Comparison of ENCODE assay signal across 7 mouse cellular contexts in the genomic region with DNA sequence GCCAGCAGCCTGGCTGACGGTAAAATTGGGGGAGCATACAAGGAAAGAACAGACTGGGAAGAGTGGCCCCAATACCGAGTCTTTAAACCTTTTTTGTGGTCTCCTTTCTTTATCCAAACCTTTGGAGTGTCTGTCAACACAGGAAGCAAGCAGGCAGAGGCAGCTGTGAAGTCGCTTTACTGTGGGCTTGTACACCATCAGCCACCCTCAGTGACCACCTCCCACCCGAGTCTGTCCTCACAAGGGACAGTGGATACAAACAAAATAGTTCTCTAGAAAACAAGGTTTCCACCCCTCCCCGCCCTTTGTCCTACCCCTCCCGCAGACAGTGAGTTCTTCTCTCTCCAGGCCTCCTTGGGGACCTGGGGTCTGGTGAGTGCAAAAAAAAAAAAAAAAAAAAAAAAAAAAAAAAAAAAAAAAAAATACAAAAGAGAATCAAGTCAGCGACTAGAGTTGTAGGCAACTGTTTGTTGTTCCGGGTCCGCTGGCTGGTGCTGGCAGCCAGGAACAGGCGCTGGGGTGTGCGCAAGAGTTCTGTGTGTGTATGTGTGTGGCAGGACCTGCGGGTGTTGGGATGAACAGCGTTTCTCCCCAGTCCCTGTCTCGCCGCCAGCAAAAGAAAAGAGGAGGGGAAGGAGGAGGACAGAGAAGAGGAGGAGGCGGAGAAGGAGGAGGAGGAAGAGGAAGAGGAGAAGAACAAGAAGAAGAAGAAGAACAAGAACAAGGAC. TPM values are rescaled to one million over a fixed set of nuclear protein-coding genes. Genes with fewer than 3 reads are reported as not detected.
DNase-seq lines count a peak whose midpoint lies in the region; ATAC-seq and TF ChIP-seq lines count a peak whose summit lies in the region.

No protein-coding gene starts in this region.

- 0 out of 2 replicates have a peak, but pooled peaks cover 3% of the 10 kb centered on the region for H3K4me1 ChIP-seq in lung, embryonic 14.5 days (ENCODE audit: insufficient read depth)
- peaks cover 5% of the 10 kb centered on the region; the same call in 1 of the 2 replicates for H3K4me1 ChIP-seq in lung, adult 2 months (ENCODE audit: control insufficient read depth, insufficient read depth, low read length)
- H3K4me1 ChIP-seq in embryonic fibroblast, embryonic 13.5 days (ENCODE audit: control insufficient read depth, insufficient read depth, low read length), result no peaks in the 10 kb centered on the region
- H3K4me1 ChIP-seq in intestine, embryonic 15.5 days (replicated peaks), result peaks cover 6% of the 10 kb centered on the region
- H3K4me1 ChIP-seq in neural tube, embryonic 13.5 days (replicated peaks), result peaks cover 43% of the 10 kb centered on the region

- H3K4me2 ChIP-seq in lung, embryonic 14.5 days, result peak overlapping the region; percentile 95
- H3K4me2 ChIP-seq in intestine, embryonic 15.5 days (replicated peaks), result peak overlapping the region; percentile 99
- H3K4me2 ChIP-seq in neural tube, embryonic 13.5 days, result peak overlapping the region; percentile 83

- no peaks in the 10 kb centered on the region for H3K36me3 ChIP-seq in lung, embryonic 14.5 days (ENCODE audit: insufficient read depth)
- no peaks in the 10 kb centered on the region for H3K36me3 ChIP-seq in intestine, embryonic 15.5 days
- no peaks in the 10 kb centered on the region for H3K36me3 ChIP-seq in neural tube, embryonic 13.5 days

- no peak for TF ChIP-seq POLR2A in lung, adult 2 months (IDR thresholded peaks at IDR 0.05; ENCODE audit: borderline replicate concordance, extremely low read depth, low read depth, low read length)
- TF ChIP-seq POLR2A in embryonic fibroblast, embryonic 13.5 days (IDR thresholded peaks at IDR 0.05; ENCODE audit: low read depth, low read length), result no peak

- WGBS in lung, embryonic 14.5 days, result 14% methylated on average over 16 of the region's 16 CpGs
- WGBS in lung, adult 2 months, result 30% methylated on average over 16 of the region's 16 CpGs
- 21% methylated on average over 16 of the region's 16 CpGs for WGBS in intestine, embryonic 15.5 days
- WGBS in neural tube, embryonic 13.5 days, result 17% methylated on average over 16 of the region's 16 CpGs

- no peak; the same call in 1 of the 2 replicates for ATAC-seq in lung, embryonic 14.5 days (ENCODE audit: insufficient read depth)
- peak; percentile 46; the same call in 1 of the 2 replicates for ATAC-seq in intestine, embryonic 15.5 days
- no peak for ATAC-seq in neural tube, embryonic 13.5 days (ENCODE audit: low read depth)

- peak overlapping the region; percentile 41 for H3K4me3 ChIP-seq in lung, embryonic 14.5 days (ENCODE audit: low read depth, low read length)
- H3K4me3 ChIP-seq in lung, adult 2 months (replicated peaks; ENCODE audit: extremely low read depth, low read depth, low read length), result no peak overlapping the region
- peak overlapping the region; percentile 26 for H3K4me3 ChIP-seq in embryonic fibroblast, embryonic 13.5 days (ENCODE audit: insufficient read depth, low read length)
- H3K4me3 ChIP-seq in intestine, embryonic 15.5 days (replicated peaks), result peak overlapping the region; percentile 46
- H3K4me3 ChIP-seq in neural tube, embryonic 13.5 days, result peak overlapping the region; percentile 47

- H3K27ac ChIP-seq in lung, embryonic 14.5 days (ENCODE audit: low read depth), result no peak overlapping the region
- H3K27ac ChIP-seq in embryonic fibroblast, embryonic 13.5 days (ENCODE audit: insufficient read depth, low read length), result no peak overlapping the region
- no peak overlapping the region for H3K27ac ChIP-seq in intestine, embryonic 15.5 days
- no peak overlapping the region for H3K27ac ChIP-seq in neural tube, embryonic 13.5 days (replicated peaks)

- H3K9me3 ChIP-seq in lung, embryonic 14.5 days (ENCODE audit: low read depth, low read length), result no peaks in the 10 kb centered on the region
- no peaks in the 10 kb centered on the region for H3K9me3 ChIP-seq in intestine, embryonic 15.5 days
- H3K9me3 ChIP-seq in neural tube, embryonic 13.5 days, result no peaks in the 10 kb centered on the region

- DNase-seq in lung, embryonic 14.5 days, result peak; percentile 59
- DNase-seq in lung, adult 2 months, result no peak
- no peak for DNase-seq in urinary bladder, adult 2 months (ENCODE audit: low spot score)
- DNase-seq in layer of hippocampus, postnatal 10 days (ENCODE audit: low spot score in 2 of 2), result no peak

- H3K27me3 ChIP-seq in lung, embryonic 14.5 days (ENCODE audit: insufficient read depth, low read length), result peaks cover 21% of the 10 kb centered on the region
- H3K27me3 ChIP-seq in intestine, embryonic 15.5 days (replicated peaks), result peaks cover 28% of the 10 kb centered on the region
- peaks cover 26% of the 10 kb centered on the region for H3K27me3 ChIP-seq in neural tube, embryonic 13.5 days

- no peak for TF ChIP-seq CTCF in lung, embryonic 14.5 days (IDR thresholded peaks at IDR 0.05; ENCODE audit: low read depth)
- no peak for TF ChIP-seq CTCF in lung, adult 2 months (IDR thresholded peaks at IDR 0.05; ENCODE audit: insufficient read depth, low read length)
- no peak for TF ChIP-seq CTCF in embryonic fibroblast, embryonic 13.5 days (IDR thresholded peaks at IDR 0.05; ENCODE audit: borderline replicate concordance, insufficient read depth, low read length)

- H3K9ac ChIP-seq in lung, embryonic 14.5 days, result peak overlapping the region; percentile 34
- no peak overlapping the region for H3K9ac ChIP-seq in intestine, embryonic 15.5 days
- H3K9ac ChIP-seq in neural tube, embryonic 13.5 days, result peak overlapping the region; percentile 67; the same call in 1 of the 2 replicates

RNA-seq across cellular contexts. Expression of a gene that starts 58.8 kb away (rescaled TPM):
- 0.46 and 0.99 TPM in 2 replicates for polyA plus RNA-seq in lung, embryonic 14.5 days (2014; fragmentation: Nextera tagmentation; extraction: Ambion mirVana)
- 44.7 and 51.7 TPM in 2 replicates for polyA plus RNA-seq in lung, adult 2 months (2012; rRNA removed)
- polyA plus RNA-seq in embryonic fibroblast, embryonic 13.5 days (2011; ENCODE audit: insufficient read length, low read depth, missing spikeins), result 1.5 TPM in 2 replicates
- 0.10 and 0.26 TPM in 2 replicates for polyA plus RNA-seq in intestine, embryonic 15.5 days (2015; fragmentation: Nextera tagmentation; extraction: Ambion mirVana)
- polyA plus RNA-seq in neural tube, embryonic 13.5 days (2015; fragmentation: Nextera tagmentation; extraction: Ambion mirVana), result 1.8 and 2.0 TPM in 2 replicates
- 14.2 and 24.1 TPM in 2 replicates for polyA plus RNA-seq in urinary bladder, adult 2 months (2012; rRNA removed)
- total RNA-seq in layer of hippocampus, postnatal 10 days (2021), result 100 to 1,000 TPM; 134 to 147 TPM
